Mouse (Mus musculus) layer of hippocampus, adult 8-10 months (tissue): Measurements from ENCODE around the gene Kif19a. TPM values are rescaled to one million over a fixed set of nuclear protein-coding genes. Genes with fewer than 3 reads are reported as not detected.
A peak's percentile ranks its signal among the peaks of the same experiment; 100 is the strongest.

Experiments
- DNase-seq, 2 experiments: peaks; one replicate each; pipeline ENCODE4 v3.0.0; 2022; ENCODE audit warnings: low spot score in 2 of 2
- total RNA-seq, 4 experiments: library from RNA; stranded (reverse); gene quantifications; 2 replicates each; pipeline ENCODE4 v1.2.4; 2022

Kif19a gene
- total RNA-seq, 4 experiments from 2014 or later, result 2.7 to 4.5 (median 3.8) TPM

DNA sequence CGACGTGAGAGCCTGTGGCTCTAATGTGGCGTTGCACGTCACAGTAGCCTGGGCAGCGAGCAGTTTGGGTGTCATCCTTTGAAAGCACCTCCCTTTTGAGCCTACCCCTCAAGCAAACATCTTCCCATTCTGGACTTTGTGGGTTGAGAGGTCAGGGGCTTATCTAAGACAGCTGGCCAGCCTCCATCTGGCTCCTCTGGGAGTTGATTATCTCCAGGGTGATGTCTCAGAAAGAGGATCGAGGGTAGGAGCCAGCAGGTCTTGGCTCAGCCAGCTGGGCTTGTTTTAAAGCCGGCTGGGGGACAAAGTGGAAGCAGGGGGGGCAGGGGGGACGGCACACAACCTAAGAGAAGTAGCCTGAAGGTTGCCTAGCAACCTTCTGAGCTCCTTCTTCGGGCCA, 14.9 kb downstream of the Kif19a start:
- no peak for DNase-seq

DNA sequence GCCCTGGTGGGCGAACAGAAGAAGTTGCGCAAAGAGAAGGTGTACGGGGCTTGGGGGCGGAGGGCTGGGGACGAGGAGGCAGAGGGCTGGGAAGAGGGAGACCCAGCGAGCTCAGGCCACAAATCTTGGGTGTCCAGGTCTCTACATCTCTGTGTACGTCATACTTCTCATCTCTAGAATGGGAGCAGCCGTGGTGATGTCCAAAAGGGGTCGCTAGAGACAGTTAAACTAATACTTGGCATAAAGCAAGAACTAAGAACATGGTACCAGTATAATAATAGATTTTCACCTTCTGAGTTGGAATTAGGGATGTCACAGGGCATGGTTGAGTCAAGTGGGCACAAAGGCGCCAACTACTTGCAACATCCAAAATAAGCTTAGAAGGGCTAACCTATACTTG, 20.7 kb downstream of the Kif19a start:
- DNase-seq, result no peak

DNA sequence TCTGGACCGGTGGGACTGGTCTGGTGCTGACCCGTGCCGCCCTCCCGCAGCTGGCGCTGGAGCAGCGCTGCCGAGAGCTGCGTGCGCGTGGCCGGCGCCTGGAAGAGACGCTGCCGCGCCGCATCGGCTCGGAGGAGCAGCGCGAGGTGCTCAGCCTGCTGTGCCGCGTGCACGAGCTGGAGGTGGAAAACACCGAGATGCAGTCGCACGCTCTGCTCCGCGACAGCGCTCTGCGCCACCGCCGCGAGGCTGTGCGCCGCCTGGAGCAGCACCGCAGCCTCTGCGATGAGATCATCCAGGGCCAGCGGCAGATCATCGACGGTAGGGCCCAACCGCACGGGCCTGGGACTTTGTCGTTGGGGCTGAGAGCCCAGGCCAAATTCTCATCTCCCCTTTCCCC, 21.1 kb downstream of the Kif19a start:
- DNase-seq, result no peak

DNA sequence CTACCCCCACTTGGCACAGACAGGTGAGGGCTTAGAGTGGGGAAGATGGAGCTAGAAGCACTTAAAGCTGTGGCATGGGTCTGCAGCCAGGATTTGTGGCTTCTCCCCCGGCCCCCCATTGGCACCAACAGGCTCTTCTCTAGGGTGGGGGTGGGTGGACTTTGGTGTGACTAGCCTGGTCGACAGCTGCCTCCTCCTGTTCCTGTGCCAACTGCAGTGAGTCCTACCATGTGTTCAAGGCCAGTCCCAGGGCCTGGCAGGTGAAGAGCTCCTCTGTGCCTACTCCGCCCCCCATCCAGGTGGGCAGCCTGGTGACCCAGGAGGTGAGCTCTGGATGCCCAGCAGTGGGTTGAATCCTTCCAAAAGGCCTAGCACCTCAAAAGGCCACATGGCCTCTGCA, 22.4 kb downstream of the Kif19a start:
- no peak for DNase-seq

DNA sequence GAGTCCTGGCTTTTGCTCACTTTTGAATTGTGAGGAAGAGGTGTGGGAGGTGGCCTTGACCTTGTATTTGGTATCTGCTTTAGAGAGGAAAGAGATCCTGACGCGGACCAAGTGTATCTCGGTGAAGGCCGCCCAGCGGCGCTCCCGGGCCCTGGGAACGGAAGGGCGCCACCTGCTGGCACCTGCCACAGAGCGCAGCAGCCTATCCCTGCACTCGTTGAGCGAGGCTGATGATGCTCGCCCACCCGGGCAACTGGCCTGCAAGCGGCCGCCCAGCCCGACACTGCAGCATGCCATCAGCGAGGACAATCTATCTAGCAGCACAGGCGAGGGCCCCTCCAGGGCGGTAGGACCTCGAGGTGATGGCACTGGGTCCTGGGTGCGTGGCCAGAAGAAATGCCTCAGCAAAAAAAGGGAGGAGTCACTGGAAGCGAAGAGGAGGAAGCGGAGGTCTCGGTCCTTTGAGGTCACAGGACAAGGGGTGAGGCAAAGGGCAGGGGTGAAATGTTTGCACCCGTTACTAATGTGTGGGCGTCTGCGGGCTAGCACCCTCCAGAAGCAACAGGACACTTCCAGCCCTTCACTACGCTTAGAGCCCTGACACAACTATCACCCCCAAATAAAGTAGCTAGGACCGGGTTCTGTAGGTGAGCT, 24.0 kb downstream of the Kif19a start:
- DNase-seq, result peak; percentile 53 to 79

DNA sequence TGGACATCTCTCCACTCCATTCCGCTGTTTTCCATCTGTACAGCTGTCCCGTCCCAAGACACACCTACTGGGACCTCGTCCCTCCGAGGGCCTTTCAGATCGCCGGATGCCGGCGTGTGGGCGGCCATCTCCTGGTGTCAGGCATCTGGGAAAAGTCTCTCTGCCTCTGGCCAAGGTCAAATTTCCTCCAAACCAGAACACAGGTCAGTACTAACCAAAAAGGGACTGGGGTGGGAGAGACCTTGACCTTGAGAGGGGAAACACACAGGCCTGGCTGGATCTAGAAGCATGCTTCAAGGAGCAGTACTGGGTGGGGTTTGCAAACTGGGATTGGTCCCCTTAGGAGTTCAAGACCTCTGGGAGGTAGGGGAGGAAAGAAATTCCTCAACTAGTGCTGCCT, 24.5 kb downstream of the Kif19a start:
- DNase-seq, result no peak

DNA sequence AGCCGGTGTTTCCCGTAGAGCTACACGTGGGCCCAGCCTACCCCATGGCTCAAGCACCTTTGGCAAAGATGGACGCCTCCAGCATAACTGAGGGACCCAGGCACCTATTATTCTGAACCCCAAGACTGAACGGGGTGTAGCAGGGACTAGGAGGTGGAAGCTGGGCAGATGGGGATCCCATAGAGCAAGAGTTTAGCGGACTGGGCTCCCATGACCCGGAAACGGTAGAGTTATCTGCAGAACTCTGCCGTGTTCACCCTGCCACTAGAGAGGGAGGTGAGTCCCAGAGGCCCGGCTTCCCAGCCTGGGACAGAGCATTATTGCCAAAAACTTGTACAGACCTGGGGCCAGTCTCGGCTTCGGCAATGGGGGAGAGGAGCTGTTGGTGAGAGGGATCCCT, 25.0 kb downstream of the Kif19a start:
- DNase-seq, result no peak

DNA sequence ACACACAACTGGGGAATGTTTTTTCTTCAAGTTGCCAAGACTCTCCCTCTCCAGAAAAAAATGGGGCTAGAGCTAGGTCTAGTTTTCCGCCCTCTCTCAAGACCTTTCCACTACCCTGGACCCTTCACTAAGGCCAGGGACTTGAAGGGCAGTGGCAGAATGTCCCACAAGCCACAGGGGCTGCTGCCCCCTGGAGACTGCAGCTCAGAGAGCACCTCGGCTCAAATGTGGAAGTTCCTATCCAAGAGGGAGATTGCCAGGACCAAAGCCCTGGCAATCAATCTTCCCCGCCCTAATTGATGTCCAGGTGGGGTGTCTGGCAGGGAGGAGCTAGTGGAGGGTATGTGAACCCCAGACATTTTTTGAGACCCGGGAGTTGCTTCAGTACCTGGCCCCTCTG, 25.7 kb downstream of the Kif19a start:
- DNase-seq, result no peak

DNA sequence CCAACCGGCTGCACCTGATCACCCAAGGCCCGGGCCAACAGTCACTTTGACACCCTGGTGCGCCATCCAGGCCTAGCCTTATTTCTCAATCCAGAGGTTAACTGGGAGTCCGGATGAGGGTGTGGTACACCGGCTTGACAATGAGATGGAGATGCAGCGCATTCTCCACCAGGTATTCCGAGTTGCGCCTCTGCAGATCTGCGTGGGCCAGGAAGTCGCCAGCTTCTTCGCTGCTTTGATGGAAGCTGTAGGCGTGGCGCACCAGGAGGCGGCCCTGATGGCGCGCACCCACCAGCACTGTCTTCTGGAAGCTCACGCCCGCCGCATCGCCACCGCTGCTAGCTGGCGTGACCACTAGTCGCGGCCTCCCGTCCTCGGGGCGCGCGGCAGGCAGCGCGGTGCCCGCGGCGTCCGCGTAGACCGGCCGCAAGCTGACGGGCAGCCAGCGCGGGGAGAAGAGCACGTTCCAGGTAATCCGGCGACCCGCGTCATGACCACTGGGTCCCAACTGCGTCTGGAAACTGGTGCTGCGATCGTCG, 26.2 kb downstream of the Kif19a start:
- DNase-seq, result no peak

DNA sequence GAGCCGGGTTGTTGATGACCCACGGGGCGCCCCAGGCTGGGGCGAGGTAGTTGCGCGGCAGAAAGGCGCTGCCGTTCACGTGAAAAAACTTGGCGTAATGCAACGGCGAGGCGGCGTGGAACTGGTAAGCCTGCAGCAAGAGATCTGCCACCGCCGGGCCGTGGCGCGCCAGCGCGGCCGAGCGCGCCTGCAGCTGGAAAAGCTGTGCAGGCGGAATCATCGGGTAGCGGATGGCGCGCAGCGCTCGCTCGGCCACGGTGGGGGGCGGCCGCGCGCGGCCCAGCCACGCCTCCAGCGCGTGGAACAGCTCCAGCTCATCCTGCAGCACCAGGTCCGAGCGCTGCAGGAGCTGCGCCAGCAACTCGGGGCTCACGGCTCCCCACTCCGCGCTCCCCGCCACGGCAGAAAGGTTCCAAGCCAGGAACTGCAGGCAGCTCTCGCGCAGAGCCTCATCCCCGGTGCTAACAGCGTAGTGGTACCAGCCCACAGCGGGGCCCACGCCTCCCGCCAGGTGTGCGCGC, 26.8 kb downstream of the Kif19a start:
- no peak for DNase-seq

DNA sequence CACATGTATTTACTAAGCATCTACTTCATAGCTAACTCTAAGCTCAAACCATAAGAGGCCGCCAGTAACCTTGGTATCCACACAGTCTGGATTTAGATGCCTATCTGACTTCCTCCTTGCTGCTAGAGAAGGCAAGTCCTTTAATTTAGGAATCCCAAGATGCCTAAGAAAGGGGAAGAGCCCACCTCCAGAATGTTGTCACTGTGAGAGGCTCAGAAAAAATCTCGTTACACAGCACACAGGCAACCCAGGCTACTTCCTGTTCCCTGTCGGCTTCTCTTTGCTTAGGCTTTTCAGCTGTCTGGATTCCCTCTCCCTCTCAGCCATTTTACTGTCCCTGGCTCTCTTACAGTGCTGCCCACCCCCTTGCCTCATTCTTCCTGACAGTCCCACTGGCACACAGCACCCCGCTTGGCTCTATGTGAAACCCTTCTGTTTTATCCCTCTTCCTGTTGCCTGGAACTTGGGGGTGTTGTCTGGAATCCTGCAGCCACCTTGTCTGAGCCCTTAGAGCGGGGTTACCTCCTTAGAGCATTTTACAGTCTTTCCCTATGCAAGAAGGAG, 27.8 kb downstream of the Kif19a start:
- DNase-seq, result no peak

DNA sequence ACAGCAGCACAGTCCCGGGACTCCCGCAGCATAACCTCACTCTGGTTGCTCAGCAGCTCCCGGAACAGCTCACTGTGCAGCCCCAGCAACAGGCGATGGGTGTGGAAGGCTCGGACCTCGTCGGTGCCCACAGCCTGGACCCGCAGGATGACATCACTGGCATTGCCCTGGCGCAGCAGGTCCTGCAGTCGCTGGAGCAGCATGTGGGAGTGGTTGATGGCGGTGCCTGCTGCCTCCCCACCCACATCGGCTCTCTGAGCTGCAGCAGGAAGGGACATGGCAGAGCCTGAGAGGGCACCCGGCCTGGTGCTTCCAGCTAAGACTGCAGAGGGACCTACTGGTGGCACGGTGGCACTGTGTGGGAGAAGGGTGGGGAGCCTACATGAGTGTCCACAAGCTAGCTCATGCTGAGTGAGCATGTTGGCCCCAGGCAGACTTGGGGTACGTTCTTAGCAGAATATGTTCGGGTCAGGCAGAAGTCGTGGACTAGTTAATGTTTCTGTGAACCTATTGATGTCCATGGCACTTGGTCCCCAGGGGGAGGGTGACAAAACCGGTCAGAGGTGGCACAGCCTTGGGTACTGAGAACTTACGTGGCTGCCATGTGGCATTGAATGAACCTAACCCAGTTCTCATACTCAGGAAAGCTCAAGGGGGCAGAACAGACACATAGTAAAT, 28.8 kb downstream of the Kif19a start:
- DNase-seq, result no peak

DNA sequence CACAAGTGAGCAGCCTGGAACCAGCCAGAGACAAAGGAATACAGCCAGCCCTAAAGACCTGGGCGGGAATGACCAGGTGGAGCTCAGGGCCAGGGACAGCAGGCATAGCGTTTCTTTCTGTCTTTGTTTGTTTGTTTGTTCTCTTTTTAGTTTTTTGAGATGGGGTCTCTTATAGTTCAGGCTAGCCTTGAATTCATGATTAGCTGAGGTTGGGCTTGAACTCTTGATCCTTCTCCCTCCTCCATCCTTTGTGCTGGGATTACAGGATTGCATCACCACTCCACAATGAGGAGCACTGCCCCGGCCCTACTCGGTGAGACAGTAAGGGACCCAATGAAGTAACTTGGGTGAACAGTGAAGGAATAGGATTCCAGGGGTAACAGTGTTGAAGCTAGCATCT, 29.5 kb downstream of the Kif19a start:
- DNase-seq, result no peak

DNA sequence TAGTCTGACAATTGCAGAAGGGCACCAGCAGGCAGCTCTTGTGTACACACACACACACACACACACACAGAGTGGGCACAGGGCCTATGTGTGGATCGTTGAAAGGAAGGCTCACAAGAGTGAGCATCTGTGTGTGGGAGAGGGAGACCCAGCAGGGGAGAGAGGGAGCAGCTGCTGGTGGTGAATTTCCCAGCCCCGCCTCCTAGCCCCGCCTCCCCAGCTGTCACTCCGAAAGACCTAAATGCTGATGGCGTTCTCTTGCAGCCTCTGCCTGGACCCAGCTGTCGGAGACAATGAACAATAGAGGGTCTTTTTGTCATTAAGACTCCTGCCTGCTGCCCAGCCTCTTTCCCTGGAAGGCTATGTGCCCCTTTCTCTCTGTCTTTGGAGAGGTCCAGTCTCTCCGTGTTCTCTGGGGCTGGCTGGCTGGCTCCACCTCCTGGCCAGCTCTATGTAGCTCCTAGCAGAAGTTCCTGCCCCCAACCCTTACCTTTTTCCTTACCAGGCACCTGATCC, 30.1 kb downstream of the Kif19a start:
- DNase-seq, result peak; percentile 94 to 96

DNA sequence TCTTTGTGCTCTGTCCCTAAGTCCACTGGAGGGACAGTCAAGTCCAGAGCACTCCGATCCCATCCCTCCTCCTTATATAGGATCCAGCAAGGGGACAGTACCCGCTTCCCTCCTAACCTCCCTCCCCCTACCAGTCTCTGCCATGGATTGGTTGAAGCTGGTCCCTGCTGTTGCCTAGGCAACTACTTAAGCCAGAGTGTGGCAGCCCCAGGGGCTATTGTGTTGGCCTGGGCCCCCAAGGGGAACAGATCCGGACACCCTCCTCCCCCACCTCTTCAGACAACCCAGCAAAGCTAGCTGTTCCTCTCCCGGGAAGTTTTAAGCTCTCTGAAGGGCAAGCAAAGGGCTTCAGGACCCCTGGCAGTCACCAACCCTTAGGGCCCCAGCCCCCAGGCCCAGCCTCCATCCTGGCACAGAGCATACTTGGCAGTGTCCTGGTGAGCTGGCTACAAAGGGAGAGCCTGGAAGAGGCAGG, 30.7 kb downstream of the Kif19a start, which contains the start of gene Btbd17:
Gene Btbd17, minus strand, starts transcription at position 98 of the 475 bp plus-strand sequence.
- peak; percentile 42 to 73 for DNase-seq

DNA sequence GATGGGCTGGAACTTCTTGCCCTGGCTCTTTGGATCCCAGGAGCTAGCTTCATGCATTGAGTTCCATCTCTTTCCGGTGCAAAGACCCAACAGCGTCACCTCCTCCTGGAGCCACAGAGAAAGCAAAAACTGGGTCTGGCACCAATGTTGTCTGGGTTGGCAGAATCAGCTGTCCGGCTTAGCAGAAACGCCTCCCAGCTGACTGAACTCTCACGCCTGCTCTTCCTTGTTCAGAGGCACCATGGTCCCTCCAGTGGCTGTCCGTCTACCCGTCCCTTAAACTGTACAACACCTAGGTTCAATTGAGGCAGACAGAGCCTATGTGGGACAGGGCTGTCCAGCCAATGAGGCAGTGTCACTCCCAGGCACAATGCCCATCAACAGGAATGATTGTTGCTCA, 32.0 kb downstream of the Kif19a start:
- no peak for DNase-seq

DNA sequence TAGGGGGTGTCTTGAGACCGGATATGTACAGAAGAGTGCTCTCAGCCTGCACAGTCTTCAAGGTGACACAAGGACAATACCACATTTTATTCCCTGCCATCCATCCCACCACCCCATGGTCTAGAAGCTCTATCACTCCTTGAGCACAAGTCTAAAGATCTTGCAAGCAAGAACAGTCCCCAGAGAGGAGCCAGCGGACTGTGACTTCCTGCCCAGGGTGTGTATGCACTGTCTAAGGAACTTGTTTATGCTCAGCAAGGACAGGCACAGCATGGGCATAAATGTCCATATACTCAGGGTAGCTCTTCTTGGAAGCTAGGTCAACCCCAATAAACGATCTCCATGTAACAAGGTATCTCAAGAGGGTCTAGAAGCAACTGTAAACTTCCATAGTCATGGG, 32.8 kb downstream of the Kif19a start:
- DNase-seq, result no peak

DNA sequence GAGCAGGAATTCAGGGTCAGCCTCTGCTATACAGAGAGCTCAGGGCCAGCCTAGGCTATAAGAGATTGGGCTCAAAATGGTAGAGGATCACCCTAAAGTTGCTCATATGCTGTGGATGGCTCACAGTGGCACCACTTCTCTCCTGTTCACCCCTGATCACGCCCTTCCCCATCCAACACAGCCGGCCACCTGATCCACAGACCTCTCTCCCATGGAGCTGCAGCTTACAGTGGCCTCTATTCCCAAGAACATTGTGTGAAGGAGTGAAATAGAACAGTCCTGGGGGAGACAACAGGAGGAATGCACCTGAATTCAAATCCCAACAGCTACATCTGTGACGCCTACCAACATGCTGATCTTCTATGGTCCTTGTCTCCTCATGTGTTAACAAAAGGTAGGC, 33.4 kb downstream of the Kif19a start, which contains the start of gene Gpr142:
Gene Gpr142, plus strand, starts transcription at position 301 of the 400 bp plus-strand sequence.
- no peak for DNase-seq

DNA sequence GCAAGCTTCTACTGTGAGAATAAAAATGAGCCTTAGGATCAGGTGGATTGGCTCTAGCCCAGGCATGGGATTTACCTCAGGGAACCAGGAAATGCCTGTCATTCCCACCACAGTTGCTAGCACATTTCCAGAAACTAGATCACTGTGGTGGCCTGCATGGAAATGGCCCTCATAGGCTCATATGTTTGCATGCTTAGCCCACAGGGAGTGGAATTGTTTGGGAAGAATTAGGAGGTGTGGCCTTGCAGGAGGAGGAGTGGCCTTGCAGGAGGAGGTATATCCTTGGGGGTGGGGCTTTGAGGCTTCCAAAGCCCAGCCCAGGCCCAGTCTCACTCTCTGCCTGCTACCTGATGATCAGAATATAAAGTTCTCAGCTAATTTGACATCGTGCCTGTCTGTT, 36.7 kb downstream of the Kif19a start:
- DNase-seq, result no peak

DNA sequence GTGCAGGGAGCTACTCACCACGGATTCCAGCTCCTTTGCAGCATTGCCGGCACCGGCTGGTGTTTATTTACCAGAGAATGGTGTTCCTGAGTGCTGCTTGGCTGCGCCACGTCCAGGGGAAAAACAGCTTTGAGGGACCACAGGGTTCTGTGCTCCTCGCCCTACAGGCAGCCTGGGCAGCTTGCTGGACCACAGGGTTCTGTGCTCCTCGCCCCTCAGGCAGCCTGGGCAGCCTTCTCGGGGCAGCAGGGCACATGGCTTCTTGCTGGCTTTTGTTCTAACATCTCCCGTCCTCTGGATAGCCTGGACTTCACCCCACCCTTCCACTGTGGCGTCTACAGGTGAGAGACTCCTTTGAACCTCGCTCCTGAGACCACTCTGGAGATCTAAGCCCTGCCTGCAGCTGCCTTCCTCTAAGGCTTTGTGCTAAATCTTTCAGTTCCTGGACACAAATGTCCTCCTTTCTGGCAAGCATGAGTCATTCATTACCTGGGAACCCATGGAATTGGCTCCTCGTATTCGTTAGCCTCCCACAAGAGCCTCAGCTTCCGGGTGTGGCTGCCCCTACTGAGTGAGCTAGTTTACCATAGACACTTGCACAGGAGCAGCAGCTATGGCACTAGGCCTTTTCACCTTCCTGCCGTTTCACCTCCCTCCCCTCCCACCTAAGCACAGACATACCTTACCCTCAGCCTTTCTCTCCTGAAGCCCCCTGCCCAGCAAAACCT, 37.5 kb downstream of the Kif19a start:
- no peak for DNase-seq

DNA sequence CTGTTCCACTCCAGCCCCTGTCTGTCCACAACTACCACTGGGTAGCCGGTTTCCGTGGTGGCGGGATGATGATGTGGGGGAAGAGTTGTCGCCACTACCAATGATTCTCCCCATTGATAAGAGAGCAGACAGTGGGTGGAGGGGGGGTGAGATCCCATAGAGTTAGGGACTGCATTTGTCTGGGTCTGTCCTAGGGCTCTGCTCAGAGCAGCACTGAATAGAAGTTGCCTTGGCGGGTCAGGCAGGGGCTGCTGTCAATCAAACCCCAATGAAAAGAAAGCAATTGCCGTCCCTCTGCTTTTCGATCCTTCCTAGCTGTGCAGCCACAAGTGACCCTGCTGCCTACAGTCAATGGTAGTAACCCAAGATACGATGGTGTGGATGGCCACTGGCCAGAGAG, 38.8 kb downstream of the Kif19a start:
- DNase-seq, result no peak
